Mouse (Mus musculus): ENCODE data around the gene Tmem38a.

DNA sequence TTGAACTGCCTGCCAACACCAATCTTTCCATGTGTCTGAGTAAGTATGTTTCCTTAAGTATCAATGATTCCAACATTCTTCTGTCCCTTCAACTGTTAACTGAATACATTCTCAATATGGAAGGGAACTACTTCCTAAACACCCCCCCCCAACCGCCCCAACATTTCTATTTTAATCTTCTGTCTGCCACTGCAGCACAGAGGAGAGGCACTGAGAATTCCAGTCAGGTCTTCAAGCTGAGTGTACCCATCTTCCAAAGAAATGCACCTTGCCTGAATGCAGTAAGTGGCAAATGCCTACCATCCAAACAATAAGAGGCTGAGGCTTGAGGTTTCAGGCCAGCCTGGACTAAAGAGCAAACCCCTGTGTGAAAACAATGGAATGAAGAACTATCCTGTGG is 39.8 kb upstream of the Tmem38a start:
- no peak for TF ChIP-seq ZMIZ1 (IDR thresholded peaks at IDR 0.05; ENCODE audit: low read depth, low read length)
- TF ChIP-seq TBP (IDR thresholded peaks at IDR 0.05; ENCODE audit: low read depth, low read length): no peak
- TF ChIP-seq USF2 (IDR thresholded peaks at IDR 0.05; ENCODE audit: borderline replicate concordance in 1 of 2, insufficient read depth in 1 of 2, low read depth in 1 of 2, low read length in 2 of 2): no peak

Measured in MEL (cell line).